Comparison of ENCODE assay signal across 26 mouse cellular contexts in genomic region chr11:121524191-121524590, GRCm38 (mm10). TPM values are rescaled to one million over a fixed set of nuclear protein-coding genes. Genes with fewer than 3 reads are reported as not detected.
DNase-seq lines count a peak whose midpoint lies in the region; ATAC-seq and TF ChIP-seq lines count a peak whose summit lies in the region.
"Had no signal": no experiment of that assay in that cellular context is flagged by ENCODE, and none has a peak within 500 bp of the region (broad histone marks: within the 10 kb centered on the region; RNA-seq: fewer than 3 reads in every experiment).

No protein-coding gene starts in this region.

- DNase-seq in cerebellum, adult 18-20 months: peak; percentile 19 to 25
- no peak for DNase-seq in cerebellum, adult 8-10 months
- peak; percentile 68 for DNase-seq in liver, adult 2 months (ENCODE audit: extremely low read depth, low read depth, low spot score)
- peak; percentile 19 for DNase-seq in lung, postnatal 25 days (ENCODE audit: low spot score)
- no peak for DNase-seq in lung, postnatal 4 days
- DNase-seq: adrenal gland, postnatal 10 days; adrenal gland, postnatal 36 days; B cell, adult 2 months; cerebellum, adult 9-10 months; gastrocnemius, postnatal 10 days; gastrocnemius, postnatal 36 days; heart, adult 2 months; heart, postnatal 14 days; heart, postnatal 4 days had no signal

- no peak overlapping the region for H3K4me3 ChIP-seq in liver, adult 2 months (ENCODE audit: insufficient read depth, low read depth, low read length)
- no peak overlapping the region for H3K4me3 ChIP-seq in liver, embryonic 12.5 days
- no peak overlapping the region for H3K4me3 ChIP-seq in embryonic facial prominence, embryonic 15.5 days (replicated peaks)
- H3K4me3 ChIP-seq: embryonic facial prominence, embryonic 12.5 days; forebrain, embryonic 10.5 days; forebrain, embryonic 13.5 days; heart, adult 2 months; heart, embryonic 10.5 days; heart, embryonic 13.5 days had no signal

- no peak overlapping the region for H3K27ac ChIP-seq in liver, adult 2 months (replicated peaks; ENCODE audit: insufficient read depth, low read depth, low read length)
- H3K27ac ChIP-seq in liver, embryonic 12.5 days: no peak overlapping the region
- peak overlapping the region; percentile 13; the same call in 1 of the 2 replicates for H3K27ac ChIP-seq in embryonic facial prominence, embryonic 15.5 days (replicated peaks)
- H3K27ac ChIP-seq: embryonic facial prominence, embryonic 12.5 days; forebrain, embryonic 10.5 days; forebrain, embryonic 13.5 days; heart, adult 2 months; heart, embryonic 10.5 days; heart, embryonic 13.5 days; hindbrain, embryonic 14.5 days had no signal

- TF ChIP-seq CTCF in liver, adult 2 months (IDR thresholded peaks at IDR 0.05; ENCODE audit: low read depth, low read length): no peak

- H3K79me2 ChIP-seq in liver, adult 2 months (ENCODE audit: control insufficient read depth, insufficient read depth, low read length): no peaks in the 10 kb centered on the region

- H3K36me3 ChIP-seq in liver, adult 2 months (ENCODE audit: control insufficient read depth, insufficient read depth, low read length): no peaks in the 10 kb centered on the region
- no peaks in the 10 kb centered on the region for H3K36me3 ChIP-seq in liver, embryonic 12.5 days
- no peaks in the 10 kb centered on the region for H3K36me3 ChIP-seq in embryonic facial prominence, embryonic 15.5 days
- H3K36me3 ChIP-seq: embryonic facial prominence, embryonic 12.5 days; forebrain, embryonic 10.5 days; heart, embryonic 10.5 days; heart, embryonic 13.5 days had no signal

- ATAC-seq in liver, embryonic 12.5 days: no peak
- ATAC-seq in embryonic facial prominence, embryonic 15.5 days (ENCODE audit: insufficient number of reproducible peaks, low FRiP score, low TSS enrichment, low read depth): no peak
- ATAC-seq: forebrain, embryonic 13.5 days; forebrain, embryonic 16.5 days; Patski had no signal

- TF ChIP-seq POLR2A in liver, adult 2 months (IDR thresholded peaks at IDR 0.05; ENCODE audit: extremely low read depth, insufficient read depth, low read length): no peak

- H3K27me3 ChIP-seq in liver, adult 2 months (ENCODE audit: control insufficient read depth, insufficient read depth, low read length): no peaks in the 10 kb centered on the region
- no peaks in the 10 kb centered on the region for H3K27me3 ChIP-seq in liver, embryonic 12.5 days (replicated peaks)
- H3K27me3 ChIP-seq in embryonic facial prominence, embryonic 15.5 days: no peaks in the 10 kb centered on the region
- H3K27me3 ChIP-seq: CH12.LX; embryonic facial prominence, embryonic 12.5 days; forebrain, embryonic 13.5 days; heart, embryonic 13.5 days; Patski had no signal

- H3K4me1 ChIP-seq in liver, adult 2 months (ENCODE audit: control insufficient read depth, insufficient read depth, low read length): no peaks in the 10 kb centered on the region; the same call in 1 of the 2 replicates
- H3K4me1 ChIP-seq in liver, embryonic 12.5 days: peaks cover 26% of the 10 kb centered on the region
- peaks cover 7% of the 10 kb centered on the region; the same call in 1 of the 2 replicates for H3K4me1 ChIP-seq in embryonic facial prominence, embryonic 15.5 days
- H3K4me1 ChIP-seq: forebrain, embryonic 13.5 days had no signal

- H3K4me2 ChIP-seq in liver, embryonic 12.5 days: no peak overlapping the region
- H3K4me2 ChIP-seq in embryonic facial prominence, embryonic 15.5 days (replicated peaks): no peak overlapping the region
- H3K4me2 ChIP-seq: embryonic facial prominence, embryonic 12.5 days; forebrain, embryonic 13.5 days; heart, embryonic 13.5 days; hindbrain, embryonic 14.5 days had no signal

- 31% methylated on average over 7 of the region's 7 CpGs for WGBS in liver, adult 2 months
- 80% methylated on average over 7 of the region's 7 CpGs for WGBS in liver, embryonic 12.5 days (ENCODE audit: insufficient replicate concordance)
- 80% methylated on average over 7 of the region's 7 CpGs for WGBS in embryonic facial prominence, embryonic 15.5 days

- no peaks in the 10 kb centered on the region for H3K9me3 ChIP-seq in liver, embryonic 12.5 days (replicated peaks)
- H3K9me3 ChIP-seq in embryonic facial prominence, embryonic 15.5 days (replicated peaks): no peaks in the 10 kb centered on the region
- H3K9me3 ChIP-seq: embryonic facial prominence, embryonic 12.5 days; forebrain, embryonic 10.5 days; forebrain, embryonic 13.5 days; G1E; heart, embryonic 10.5 days; heart, embryonic 13.5 days had no signal

- no peak overlapping the region for H3K9ac ChIP-seq in liver, adult 2 months (ENCODE audit: low read depth, low read length)
- no peak overlapping the region for H3K9ac ChIP-seq in liver, embryonic 12.5 days
- no peak overlapping the region for H3K9ac ChIP-seq in embryonic facial prominence, embryonic 15.5 days
- H3K9ac ChIP-seq: embryonic facial prominence, embryonic 12.5 days; forebrain, embryonic 13.5 days; heart, embryonic 13.5 days; hindbrain, embryonic 14.5 days had no signal

RNA-seq across cellular contexts. Expression of gene Zfp750, which starts 5.1 kb away (rescaled TPM):
- 1.0 and 2.8 TPM in 2 replicates for total RNA-seq in liver, adult 2 months (2014; rRNA removed)
- 2.7 and 3.5 TPM in 2 replicates for polyA plus RNA-seq in liver, adult 2 months (2012; rRNA removed)
- 0.24 and 0.35 TPM in 2 replicates for polyA plus RNA-seq in liver, embryonic 12.5 days (2016; fragmentation: Nextera tagmentation; extraction: Ambion mirVana)
- polyA plus RNA-seq in embryonic facial prominence, embryonic 15.5 days (2015; fragmentation: Nextera tagmentation; extraction: Ambion mirVana): 26.7 and 33.2 TPM in 2 replicates
- total RNA-seq: gastrocnemius, postnatal 10 days; heart, postnatal 14 days had no signal
- polyA plus RNA-seq: Patski had no signal

Comparison
In these comparisons a context has a peak if more than half of its experiments do, and no peak if none do; other contexts are left out.
1. DNase-seq: peak in cerebellum, adult 18-20 months (2 of 2), liver, adult 2 months (single experiment) and lung, postnatal 25 days (single experiment); none in cerebellum, adult 8-10 months (single experiment) and lung, postnatal 4 days (0 of 2).